Mouse (Mus musculus) intestine, postnatal 0 days (tissue): ENCODE measurements around the gene Prkcq. TPM values are rescaled to one million over a fixed set of nuclear protein-coding genes. Genes with fewer than 3 reads are reported as not detected.

Source experiments
- ATAC-seq: fragments of 200-750 bp; cut with Nextera tagmentation; 2 replicates; pipeline ENCODE4 v1.8.0; 2017; ENCODE audit warnings: mild to moderate bottlenecking, moderate TSS enrichment, moderate library complexity
- H3K27ac ChIP-seq: fragments of 300-500 bp; sonication (generic); 2 replicates; pipeline ENCODE4 v1.5.1; 2014; ENCODE audit warnings: mild to moderate bottlenecking, low read depth, low read length, moderate library complexity
- H3K27me3 ChIP-seq: fragments of 300-500 bp; sonication (generic); replicated peaks from 2 replicates; pipeline ENCODE4 v1.6.1; 2014; ENCODE audit warnings: low read length, mixed read lengths; ENCODE audit not compliant: control insufficient read depth, insufficient read depth
- H3K36me3 ChIP-seq: fragments of 300-500 bp; sonication (generic); 2 replicates; pipeline ENCODE4 v1.6.1; 2014; ENCODE audit warnings: mild to moderate bottlenecking, moderate library complexity; ENCODE audit not compliant: control insufficient read depth, insufficient read depth
- H3K4me1 ChIP-seq: fragments of 300-500 bp; sonication (generic); replicated peaks from 2 replicates; pipeline ENCODE4 v1.6.1; 2014; ENCODE audit warnings: antibody characterized with exemption, low read length, mixed read lengths; ENCODE audit not compliant: control insufficient read depth, insufficient read depth
- H3K4me2 ChIP-seq: fragments of 300-500 bp; sonication (generic); replicated peaks from 2 replicates; pipeline ENCODE4 v1.6.1; 2014; ENCODE audit warnings: low read depth, mild to moderate bottlenecking, moderate library complexity
- H3K4me3 ChIP-seq: fragments of 300-500 bp; sonication (generic); 2 replicates; pipeline ENCODE4 v1.5.1; 2014; ENCODE audit warnings: low read depth, low read length
- H3K9ac ChIP-seq: fragments of 300-500 bp; sonication (generic); 2 replicates; pipeline ENCODE4 v1.6.1; 2014; ENCODE audit warnings: mild to moderate bottlenecking, low read depth, low read length
- H3K9me3 ChIP-seq: fragments of 300-500 bp; sonication (generic); 2 replicates; pipeline ENCODE4 v1.6.1; 2016; ENCODE audit warnings: mixed run types; ENCODE audit not compliant: control insufficient read depth
- CTCF ChIP-seq: sonication (generic); IDR thresholded peaks from 2 replicates; pipeline ENCODE4 v1.5.1; 2016; ENCODE audit warnings: low read depth, mild to moderate bottlenecking, control low read depth, antibody characterized with exemption, moderate library complexity
- WGBS: fragments of 180-500 bp; shearing (Covaris S2); extraction: QIAGEN DNeasy Blood & Tissue Kit; methylation state at CpG from one replicate; pipeline ENCODE4 v1.1.7; 2014; 5-methylcytosine and 5-hydroxymethylcytosine counted together
- polyA plus RNA-seq: library from polyadenylated mRNA; unstranded; fragments of >200 nt; fragmentation: Nextera tagmentation; extraction: Ambion mirVana; gene quantifications from 2 replicates; pipeline ENCODE4 v1.2.1, GENCODE M21; 2015

Gene Prkcq
- polyA plus RNA-seq, 1 experiment from 2014 or later: 1.1 TPM

DNA sequence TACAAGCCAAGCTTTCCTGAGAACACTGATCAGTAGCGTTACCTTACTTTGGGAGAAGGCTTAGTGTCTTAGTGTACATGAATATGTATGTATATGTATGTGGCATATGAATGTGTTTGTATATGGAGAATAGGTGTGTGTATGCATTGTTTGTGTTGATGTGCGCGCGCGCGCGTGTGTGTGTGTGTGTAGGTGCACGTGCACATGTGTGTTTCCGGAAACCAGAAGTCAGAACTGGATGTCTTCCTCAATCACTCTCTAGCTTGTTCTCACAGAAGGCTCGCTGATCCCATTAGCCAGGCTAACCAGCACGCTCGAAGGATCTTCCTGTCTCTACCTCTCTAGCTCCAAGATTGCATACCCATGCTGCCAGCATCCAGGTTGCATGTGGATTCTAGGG, 6.0 kb downstream of the Prkcq start:
- WGBS: 93% methylated on average over 12 of the region's 12 CpGs
- Histone ChIP-seq H3K36me3 (no peaks in the 10 kb centered on the region), H3K4me1 (no peaks in the 10 kb centered on the region), H3K9me3 (no peaks in the 10 kb centered on the region), H3K4me2 (no peak overlapping the region), H3K4me3 (no peak overlapping the region), H3K9ac (no peak overlapping the region), H3K27me3 (peaks cover 7% of the 10 kb centered on the region; the same call in 1 of the 2 replicates), H3K27ac (no peak overlapping the region)
- no peak for TF ChIP-seq CTCF
- no peak for ATAC-seq

DNA sequence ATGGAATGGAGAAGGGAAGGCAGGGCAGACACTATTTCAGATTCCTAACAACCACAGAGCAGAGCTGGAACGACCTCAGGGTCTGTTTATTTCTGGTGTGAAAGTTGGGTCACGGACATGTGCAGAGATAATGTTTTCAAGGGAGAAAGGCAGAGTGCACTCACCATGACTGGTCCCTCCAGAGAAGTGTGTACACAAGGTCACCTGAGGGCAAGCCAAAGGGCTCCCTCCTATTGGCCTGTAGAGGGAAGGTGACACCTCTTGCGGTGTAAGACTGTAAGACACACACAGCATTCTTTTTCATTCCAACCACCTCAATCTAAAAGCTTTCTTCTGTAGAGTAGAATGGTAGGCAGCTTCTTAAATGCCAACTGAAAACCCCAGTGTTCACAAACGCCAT, 9.6 kb downstream of the Prkcq start:
- Histone ChIP-seq H3K4me2 (no peak overlapping the region), H3K27ac (no peak overlapping the region), H3K27me3 (no peaks in the 10 kb centered on the region), H3K4me3 (no peak overlapping the region), H3K9me3 (no peaks in the 10 kb centered on the region), H3K4me1 (no peaks in the 10 kb centered on the region), H3K36me3 (no peaks in the 10 kb centered on the region), H3K9ac (no peak overlapping the region)
- 33% methylated on average over 4 of the region's 4 CpGs for WGBS
- no peak for TF ChIP-seq CTCF
- ATAC-seq: no peak

DNA sequence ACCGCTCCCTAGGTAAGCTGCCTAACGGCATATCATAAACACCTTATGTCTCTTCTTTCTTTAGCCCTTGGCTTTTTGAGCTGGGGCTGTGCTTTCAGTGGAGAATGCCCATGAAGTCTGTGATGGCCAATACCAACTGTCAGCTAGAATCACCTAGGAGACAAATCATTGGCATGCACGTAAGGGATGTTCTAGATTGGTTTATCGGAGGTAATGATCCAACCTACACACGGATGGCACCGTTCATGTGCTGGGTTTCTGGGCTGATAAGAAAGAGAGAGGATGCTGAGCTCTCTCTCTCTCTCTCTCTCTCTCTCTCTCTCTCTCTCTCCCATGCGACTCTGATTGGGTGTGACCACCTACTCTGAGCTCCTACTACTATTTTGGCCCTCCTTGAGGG, 10.2 kb downstream of the Prkcq start:
- no peaks in the 10 kb centered on the region for H3K36me3 ChIP-seq
- no peak for TF ChIP-seq CTCF
- WGBS: 93% methylated on average over 7 of the region's 7 CpGs
- H3K9ac ChIP-seq: no peak overlapping the region
- no peak overlapping the region for H3K4me2 ChIP-seq
- no peak overlapping the region for H3K4me3 ChIP-seq
- no peaks in the 10 kb centered on the region for H3K27me3 ChIP-seq
- H3K9me3 ChIP-seq: no peaks in the 10 kb centered on the region
- no peak overlapping the region for H3K27ac ChIP-seq
- ATAC-seq: no peak
- no peaks in the 10 kb centered on the region for H3K4me1 ChIP-seq

DNA sequence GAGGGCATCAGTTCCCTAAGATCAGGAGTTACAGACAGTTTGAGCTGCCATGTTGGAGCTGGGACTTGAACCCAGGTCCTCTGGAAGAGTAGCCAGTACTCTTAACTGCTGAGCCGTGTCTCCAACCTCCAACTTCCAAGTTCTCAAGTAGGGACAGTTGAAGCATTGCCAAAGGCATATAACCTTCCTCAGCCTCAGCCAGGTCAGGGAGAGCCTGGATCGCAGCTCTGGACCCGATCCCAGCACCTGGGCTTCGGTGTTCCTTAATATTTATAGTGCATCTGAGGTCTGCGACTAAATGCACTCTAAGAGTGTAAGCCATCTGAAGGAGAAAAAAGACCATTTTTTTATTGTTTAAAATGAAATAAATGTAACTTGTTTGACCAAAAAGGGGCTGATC, 12.1 kb downstream of the Prkcq start:
- H3K27ac ChIP-seq: no peak overlapping the region
- H3K9me3 ChIP-seq: no peaks in the 10 kb centered on the region
- TF ChIP-seq CTCF: no peak
- H3K4me3 ChIP-seq: no peak overlapping the region
- no peaks in the 10 kb centered on the region for H3K36me3 ChIP-seq
- H3K4me1 ChIP-seq: no peaks in the 10 kb centered on the region
- no peak overlapping the region for H3K9ac ChIP-seq
- ATAC-seq: no peak
- H3K4me2 ChIP-seq: no peak overlapping the region
- no peaks in the 10 kb centered on the region for H3K27me3 ChIP-seq
- 85% methylated on average over 5 of the region's 5 CpGs for WGBS

DNA sequence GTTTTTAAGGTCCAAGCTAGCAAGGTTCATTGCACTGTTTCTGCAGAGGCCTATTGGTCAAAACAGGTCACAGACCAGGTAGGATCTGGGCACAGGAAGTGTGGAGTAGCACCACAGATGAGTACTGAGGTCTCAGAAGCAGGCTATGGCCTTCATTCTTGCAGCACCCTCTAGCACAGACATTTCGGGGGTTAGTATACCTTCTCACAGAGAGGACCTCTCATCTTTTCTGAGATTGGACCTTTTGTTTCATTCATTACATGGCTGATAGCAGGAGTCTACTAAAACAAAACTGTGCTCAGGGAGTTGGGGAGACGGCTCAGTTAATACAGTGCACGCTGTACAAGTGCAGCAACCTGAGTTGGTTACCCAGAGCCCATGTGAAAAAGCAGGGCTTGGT, 14.7 kb downstream of the Prkcq start:
- ATAC-seq: no peak
- no peak for TF ChIP-seq CTCF
- WGBS: 90% methylated on average over 3 of the region's 3 CpGs

DNA sequence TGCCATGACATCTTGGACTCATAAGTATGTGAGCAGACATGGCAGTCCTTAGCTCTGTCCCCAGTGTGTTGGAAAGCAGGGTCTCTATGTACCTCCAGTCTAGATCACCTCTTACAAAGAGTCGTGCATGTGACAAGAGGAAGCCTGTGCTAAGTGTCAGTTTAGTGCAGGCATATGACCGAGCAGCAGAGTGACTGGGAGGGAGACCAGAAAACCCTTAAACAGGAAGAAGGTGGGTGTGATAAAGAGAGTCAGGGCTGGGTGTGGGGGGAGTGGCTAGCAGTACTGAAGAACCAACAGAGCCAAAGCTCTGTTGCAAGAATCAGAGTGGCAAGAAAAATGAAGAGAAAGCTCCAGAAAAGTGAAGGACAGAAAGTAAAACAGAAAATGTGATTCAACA, 15.3 kb downstream of the Prkcq start:
- Histone ChIP-seq H3K27ac (no peak overlapping the region), H3K9ac (no peak overlapping the region), H3K4me3 (no peak overlapping the region), H3K4me2 (no peak overlapping the region), H3K27me3 (no peaks in the 10 kb centered on the region), H3K36me3 (no peaks in the 10 kb centered on the region), H3K9me3 (no peaks in the 10 kb centered on the region), H3K4me1 (no peaks in the 10 kb centered on the region)
- 68% methylated on average over 2 of the region's 2 CpGs for WGBS
- TF ChIP-seq CTCF: no peak
- no peak for ATAC-seq

More for the DNA sequence above, 14.7 kb downstream of the Prkcq start:
- Histone ChIP-seq H3K36me3 (no peaks in the 10 kb centered on the region), H3K9me3 (no peaks in the 10 kb centered on the region), H3K4me1 (no peaks in the 10 kb centered on the region), H3K9ac (no peak overlapping the region), H3K4me2 (no peak overlapping the region), H3K27me3 (no peaks in the 10 kb centered on the region), H3K27ac (no peak overlapping the region), H3K4me3 (no peak overlapping the region)

DNA sequence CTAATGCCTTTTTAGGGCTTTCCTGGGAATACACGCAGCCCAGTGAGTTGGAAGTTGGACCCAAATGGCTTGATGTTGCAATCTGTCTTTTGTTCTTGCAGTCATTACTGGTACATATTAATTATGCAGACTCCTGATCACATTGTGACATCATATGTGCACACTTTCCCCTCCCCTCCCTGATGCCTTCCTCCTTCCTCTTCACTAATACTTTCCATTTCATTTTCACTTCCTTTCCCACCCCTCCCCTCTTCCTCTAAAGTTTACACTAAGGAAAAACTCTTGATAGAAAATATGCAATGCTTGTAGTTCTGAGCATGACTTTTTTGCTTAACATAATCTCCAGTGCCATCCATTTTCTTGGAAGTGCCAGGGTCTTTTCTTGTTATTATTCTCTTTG, 16.4 kb downstream of the Prkcq start:
- H3K4me3 ChIP-seq: no peak overlapping the region
- 52% methylated on average over 1 of the region's 1 CpGs for WGBS
- H3K36me3 ChIP-seq: no peaks in the 10 kb centered on the region
- no peak overlapping the region for H3K4me2 ChIP-seq
- TF ChIP-seq CTCF: no peak
- no peaks in the 10 kb centered on the region for H3K9me3 ChIP-seq
- H3K9ac ChIP-seq: no peak overlapping the region
- ATAC-seq: no peak
- H3K27me3 ChIP-seq: no peaks in the 10 kb centered on the region
- H3K4me1 ChIP-seq: no peaks in the 10 kb centered on the region
- H3K27ac ChIP-seq: no peak overlapping the region
